Mouse (Mus musculus): ENCODE measurements around the gene Decr2. TPM values are rescaled to one million over a fixed set of nuclear protein-coding genes. Genes with fewer than 3 reads are reported as not detected.
"Not testable (repeated sequence)": the region's sequence is repeated elsewhere in the genome, so short reads cannot be mapped to it uniquely, and the experiment has no call there.

The Decr2 gene
- polyA plus RNA-seq, 1 experiment from 2014 or later: 40.1 TPM

DNA sequence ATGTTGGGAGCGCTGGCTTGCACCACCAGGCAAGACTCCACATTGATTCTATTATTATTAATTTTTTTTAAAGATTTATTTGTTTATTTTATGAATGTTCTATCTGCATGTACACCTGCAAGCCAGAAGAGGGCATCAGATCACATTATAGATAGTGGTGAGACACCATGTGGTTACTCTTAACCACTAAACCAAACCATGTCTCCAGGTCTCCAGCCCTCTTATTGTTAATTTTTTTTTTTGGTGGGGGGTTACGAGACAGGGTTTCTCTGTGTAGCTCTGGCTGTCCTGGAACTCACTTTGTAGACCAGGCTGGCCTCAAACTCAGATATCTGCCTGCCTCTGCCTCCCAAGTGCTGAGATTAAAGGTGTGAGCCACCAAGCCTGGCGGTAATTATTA, 9.2 kb upstream of the Decr2 start:
- not testable (repeated sequence) for ATAC-seq (replicated peaks; ENCODE audit: extremely low read depth, insufficient read depth, low FRiP score); H3K36me3 ChIP-seq (ENCODE audit: control insufficient read depth, insufficient read depth); H3K4me2 ChIP-seq (ENCODE audit: low read depth, low read length); H3K9me3 ChIP-seq (replicated peaks; ENCODE audit: control insufficient read depth, low read length); H3K4me1 ChIP-seq (ENCODE audit: control insufficient read depth, insufficient read depth, low read length); H3K9ac ChIP-seq (ENCODE audit: low read length); H3K27ac ChIP-seq (ENCODE audit: low read length); H3K4me3 ChIP-seq (ENCODE audit: low read length); H3K27me3 ChIP-seq (ENCODE audit: control insufficient read depth, insufficient read depth, low read length)
- WGBS: 70% methylated on average over 3 of the region's 3 CpGs

DNA sequence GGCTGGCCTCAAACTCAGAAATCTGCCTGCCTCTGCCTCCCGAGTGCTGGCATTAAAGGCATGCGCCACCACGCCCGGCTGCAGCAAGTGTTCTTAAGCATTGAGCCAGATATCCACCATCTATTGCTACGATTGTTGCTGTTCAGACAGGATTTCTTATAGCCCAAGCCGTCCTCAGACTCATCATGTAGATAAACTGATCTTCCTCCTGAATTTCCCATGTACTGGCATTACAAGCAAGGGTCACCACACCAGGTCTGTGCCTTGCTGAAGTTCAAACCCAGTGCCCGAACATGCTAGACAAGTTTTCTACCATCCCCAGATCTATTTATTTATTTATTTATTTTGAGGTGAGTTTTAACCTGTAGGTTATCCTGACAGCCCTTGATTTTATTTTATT, 8.3 kb upstream of the Decr2 start:
- H3K9ac ChIP-seq (ENCODE audit: low read length): no peak overlapping the region
- H3K4me2 ChIP-seq (ENCODE audit: low read depth, low read length): no peak overlapping the region
- no peak overlapping the region for H3K4me3 ChIP-seq (ENCODE audit: low read length)
- no peaks in the 10 kb centered on the region for H3K27me3 ChIP-seq (ENCODE audit: control insufficient read depth, insufficient read depth, low read length)
- no peaks in the 10 kb centered on the region for H3K36me3 ChIP-seq (ENCODE audit: control insufficient read depth, insufficient read depth)
- peaks cover 6% of the 10 kb centered on the region for H3K4me1 ChIP-seq (ENCODE audit: control insufficient read depth, insufficient read depth, low read length)
- H3K9me3 ChIP-seq (replicated peaks; ENCODE audit: control insufficient read depth, low read length): no peaks in the 10 kb centered on the region
- ATAC-seq (replicated peaks; ENCODE audit: extremely low read depth, insufficient read depth, low FRiP score): no peak
- H3K27ac ChIP-seq (ENCODE audit: low read length): no peak overlapping the region
- 83% methylated on average over 7 of the region's 7 CpGs for WGBS

GRCm38 (mm10) chr17:26095121-26095740, 5.1 kb upstream of the Decr2 start, which contains the start of gene Nme4:
TSS of gene Nme4 (minus strand) at chr17:26095602.
- ATAC-seq (replicated peaks; ENCODE audit: extremely low read depth, insufficient read depth, low FRiP score): peak; percentile 79
- WGBS: 3% methylated on average over 47 of the region's 47 CpGs

DNA sequence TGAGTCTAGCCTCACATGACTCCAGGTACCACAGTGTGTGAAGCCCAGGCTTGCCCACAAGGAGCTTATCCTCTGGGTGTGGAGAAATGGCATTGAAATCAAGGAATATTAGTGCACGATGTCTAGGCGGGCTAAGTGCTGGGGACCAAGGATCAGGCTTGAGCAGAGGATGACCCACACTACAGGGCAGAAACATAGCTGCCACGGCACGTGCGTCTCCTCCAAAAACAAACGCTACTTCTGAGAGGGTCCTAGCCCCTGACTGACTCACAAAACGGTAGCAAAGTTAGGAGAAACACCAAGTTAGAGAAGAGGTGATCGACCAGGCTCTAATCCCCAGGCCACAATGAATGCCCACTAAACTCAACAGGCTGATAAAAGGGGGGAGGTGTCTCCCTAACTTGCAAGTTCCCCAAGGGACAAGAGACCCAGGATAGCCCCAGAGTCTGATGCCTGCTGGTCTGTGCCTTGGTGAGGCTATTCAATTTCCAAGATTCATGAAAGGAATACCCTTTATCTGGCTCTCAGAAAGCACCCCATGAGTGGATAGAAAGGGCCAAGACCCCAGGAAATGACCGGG, 4.5 kb upstream of the Decr2 start:
- WGBS: 41% methylated on average over 9 of the region's 9 CpGs
- H3K27ac ChIP-seq (ENCODE audit: low read length): 0 out of 2 replicates have a peak overlapping the region, but pooled peaks have one; percentile 54

More at GRCm38 (mm10) chr17:26095121-26095740, 5.1 kb upstream of the Decr2 start, which contains the start of gene Nme4:
- H3K4me1 ChIP-seq (ENCODE audit: control insufficient read depth, insufficient read depth, low read length): peaks cover 6% of the 10 kb centered on the region
- peak within 1 kb of the TSS; percentile 88 for H3K9ac ChIP-seq (ENCODE audit: low read length)
- H3K36me3 ChIP-seq (ENCODE audit: control insufficient read depth, insufficient read depth): peaks cover 4% of the 10 kb centered on the region
- no peaks in the 10 kb centered on the region for H3K9me3 ChIP-seq (replicated peaks; ENCODE audit: control insufficient read depth, low read length)
- peak within 1 kb of the TSS; percentile 76 for H3K4me3 ChIP-seq (ENCODE audit: low read length)
- H3K4me2 ChIP-seq (ENCODE audit: low read depth, low read length): peak within 1 kb of the TSS; percentile 89
- H3K27me3 ChIP-seq (ENCODE audit: control insufficient read depth, insufficient read depth, low read length): no peaks in the 10 kb centered on the region
- peak within 1 kb of the TSS; percentile 54 for H3K27ac ChIP-seq (ENCODE audit: low read length)

GRCm38 (mm10) chr17:26087059-26087564, 3.0 kb downstream of the Decr2 start:
- Histone ChIP-seq H3K4me1 (ENCODE audit: control insufficient read depth, insufficient read depth, low read length) (peaks cover 7% of the 10 kb centered on the region; the same call in 1 of the 2 replicates), H3K9me3 (replicated peaks; ENCODE audit: control insufficient read depth, low read length) (no peaks in the 10 kb centered on the region), H3K27ac (ENCODE audit: low read length) (no peak overlapping the region), H3K9ac (ENCODE audit: low read length) (no peak overlapping the region), H3K4me3 (ENCODE audit: low read length) (no peak overlapping the region), H3K4me2 (ENCODE audit: low read depth, low read length) (no peak overlapping the region), H3K27me3 (ENCODE audit: control insufficient read depth, insufficient read depth, low read length) (no peaks in the 10 kb centered on the region), H3K36me3 (ENCODE audit: control insufficient read depth, insufficient read depth) (peaks cover 7% of the 10 kb centered on the region)
- WGBS: 88% methylated on average over 9 of the region's 9 CpGs
- no peak for ATAC-seq (replicated peaks; ENCODE audit: extremely low read depth, insufficient read depth, low FRiP score)

More for the DNA sequence above, 4.5 kb upstream of the Decr2 start:
- H3K4me3 ChIP-seq (ENCODE audit: low read length): peak overlapping the region; percentile 76
- H3K4me2 ChIP-seq (ENCODE audit: low read depth, low read length): peak overlapping the region; percentile 89
- ATAC-seq (replicated peaks; ENCODE audit: extremely low read depth, insufficient read depth, low FRiP score): no peak; the same call in 1 of the 2 replicates
- H3K9ac ChIP-seq (ENCODE audit: low read length): peak overlapping the region; percentile 88
- H3K4me1 ChIP-seq (ENCODE audit: control insufficient read depth, insufficient read depth, low read length): peaks cover 6% of the 10 kb centered on the region
- no peaks in the 10 kb centered on the region for H3K9me3 ChIP-seq (replicated peaks; ENCODE audit: control insufficient read depth, low read length)
- H3K27me3 ChIP-seq (ENCODE audit: control insufficient read depth, insufficient read depth, low read length): no peaks in the 10 kb centered on the region
- peaks cover 4% of the 10 kb centered on the region for H3K36me3 ChIP-seq (ENCODE audit: control insufficient read depth, insufficient read depth)

- Histone ChIP-seq H3K27ac (ENCODE audit: low read length) (no peak overlapping the region), H3K36me3 (ENCODE audit: control insufficient read depth, insufficient read depth) (peaks cover 4% of the 10 kb centered on the region; the same call in 1 of the 2 replicates), H3K4me2 (ENCODE audit: low read depth, low read length) (no peak overlapping the region), H3K27me3 (ENCODE audit: control insufficient read depth, insufficient read depth, low read length) (no peaks in the 10 kb centered on the region), H3K9ac (ENCODE audit: low read length) (no peak overlapping the region), H3K4me3 (ENCODE audit: low read length) (no peak overlapping the region), H3K4me1 (ENCODE audit: control insufficient read depth, insufficient read depth, low read length) (no peaks in the 10 kb centered on the region), H3K9me3 (replicated peaks; ENCODE audit: control insufficient read depth, low read length) (no peaks in the 10 kb centered on the region)
- no peak for ATAC-seq (replicated peaks; ENCODE audit: extremely low read depth, insufficient read depth, low FRiP score)
- WGBS: 26% methylated on average over 2 of the region's 2 CpGs
Observed at GRCm38 (mm10) chr17:26080867-26081266, 9.3 kb downstream of the Decr2 start.

DNA sequence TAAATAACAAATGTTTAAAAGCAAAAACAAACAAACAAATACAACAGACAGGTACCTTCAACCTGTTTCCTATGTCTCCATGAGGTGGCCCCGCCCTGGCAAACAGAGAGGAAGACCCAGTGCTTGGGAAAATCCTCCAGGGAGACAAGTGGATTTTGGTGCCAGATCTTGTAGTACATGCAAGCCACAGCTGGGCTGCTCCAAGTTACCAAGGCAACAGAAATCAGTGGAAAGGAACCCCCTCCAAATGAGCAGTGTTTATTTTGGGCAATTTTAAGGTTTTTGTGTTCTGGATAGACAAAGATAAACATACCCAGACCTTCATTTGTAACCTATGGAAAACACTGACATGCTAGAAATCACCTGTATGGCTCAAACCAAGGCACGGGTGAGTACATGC, 11.3 kb downstream of the Decr2 start:
- Histone ChIP-seq H3K4me2 (ENCODE audit: low read depth, low read length) (no peak overlapping the region), H3K36me3 (ENCODE audit: control insufficient read depth, insufficient read depth) (0 out of 2 replicates have a peak, but pooled peaks cover 3% of the 10 kb centered on the region), H3K27me3 (ENCODE audit: control insufficient read depth, insufficient read depth, low read length) (no peaks in the 10 kb centered on the region), H3K4me1 (ENCODE audit: control insufficient read depth, insufficient read depth, low read length) (no peaks in the 10 kb centered on the region), H3K9ac (ENCODE audit: low read length) (no peak overlapping the region), H3K4me3 (ENCODE audit: low read length) (no peak overlapping the region), H3K27ac (ENCODE audit: low read length) (no peak overlapping the region), H3K9me3 (replicated peaks; ENCODE audit: control insufficient read depth, low read length) (no peaks in the 10 kb centered on the region)
- ATAC-seq (replicated peaks; ENCODE audit: extremely low read depth, insufficient read depth, low FRiP score): no peak
- WGBS: 75% methylated on average over 2 of the region's 2 CpGs

DNA sequence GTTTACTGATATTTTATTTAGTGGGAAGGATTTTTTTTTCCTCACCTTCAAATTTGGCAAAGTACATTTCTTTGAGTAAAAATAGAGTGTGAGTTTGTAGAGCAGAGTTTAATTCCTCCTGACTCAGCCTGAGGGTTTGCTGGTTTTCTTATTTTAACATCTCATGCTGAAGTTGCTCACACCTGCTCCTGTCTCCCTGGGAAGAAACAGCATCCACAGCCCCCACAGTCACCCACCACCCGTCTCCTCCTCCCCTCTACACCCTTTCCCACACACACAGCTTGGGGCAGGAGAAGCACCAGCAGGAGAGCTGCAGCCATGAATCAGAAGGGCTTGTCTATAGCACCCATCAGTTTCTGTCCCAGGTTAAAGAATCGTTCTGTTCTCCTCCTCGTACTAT, 14.9 kb downstream of the Decr2 start:
- Histone ChIP-seq H3K9me3 (replicated peaks; ENCODE audit: control insufficient read depth, low read length) (no peaks in the 10 kb centered on the region), H3K4me3 (ENCODE audit: low read length) (no peak overlapping the region), H3K36me3 (ENCODE audit: control insufficient read depth, insufficient read depth) (no peaks in the 10 kb centered on the region), H3K27ac (ENCODE audit: low read length) (no peak overlapping the region), H3K27me3 (ENCODE audit: control insufficient read depth, insufficient read depth, low read length) (peaks cover 5% of the 10 kb centered on the region; the same call in 1 of the 2 replicates), H3K9ac (ENCODE audit: low read length) (no peak overlapping the region), H3K4me1 (ENCODE audit: control insufficient read depth, insufficient read depth, low read length) (peaks cover under 1% of the 10 kb centered on the region), H3K4me2 (ENCODE audit: low read depth, low read length) (no peak overlapping the region)
- WGBS: 51% methylated on average over 3 of the region's 3 CpGs
- no peak for ATAC-seq (replicated peaks; ENCODE audit: extremely low read depth, insufficient read depth, low FRiP score)

DNA sequence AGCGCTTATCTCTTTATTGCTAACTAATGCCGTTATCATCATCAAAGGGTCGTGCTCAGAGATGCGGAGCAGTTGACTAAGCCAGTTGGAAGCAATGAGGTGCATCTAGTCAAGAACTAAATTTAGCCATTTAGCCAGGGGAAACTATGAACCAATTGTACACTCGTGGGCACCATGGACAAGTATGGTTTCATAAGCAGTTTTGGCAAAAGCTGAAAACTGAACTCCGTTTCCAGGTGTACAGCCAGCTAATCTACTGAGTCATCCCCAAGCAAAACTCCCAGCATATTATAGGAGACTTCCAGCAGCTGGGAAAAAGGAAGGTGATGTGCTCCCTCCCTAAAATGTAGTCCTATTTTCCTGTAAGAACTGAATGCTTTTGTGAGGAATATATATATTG, 20.0 kb downstream of the Decr2 start:
- Histone ChIP-seq H3K9me3 (replicated peaks; ENCODE audit: control insufficient read depth, low read length) (no peaks in the 10 kb centered on the region), H3K4me1 (ENCODE audit: control insufficient read depth, insufficient read depth, low read length) (peaks cover 31% of the 10 kb centered on the region), H3K4me2 (ENCODE audit: low read depth, low read length) (peak overlapping the region; percentile 99), H3K4me3 (ENCODE audit: low read length) (peak overlapping the region; percentile 78), H3K36me3 (ENCODE audit: control insufficient read depth, insufficient read depth) (no peaks in the 10 kb centered on the region), H3K27ac (ENCODE audit: low read length) (no peak overlapping the region), H3K9ac (ENCODE audit: low read length) (peak overlapping the region; percentile 90), H3K27me3 (ENCODE audit: control insufficient read depth, insufficient read depth, low read length) (peaks cover 5% of the 10 kb centered on the region; the same call in 1 of the 2 replicates)
- ATAC-seq (replicated peaks; ENCODE audit: extremely low read depth, insufficient read depth, low FRiP score): no peak
- WGBS: 23% methylated on average over 6 of the region's 6 CpGs
